Mouse (Mus musculus) cortical plate, adult 2 months (tissue): Measurements from ENCODE around the gene Rtn4r.

Source experiments
- CTCF ChIP-seq: fragments of 200-500 bp; IDR thresholded peaks from 2 replicates; pipeline ENCODE4 v1.5.1; 2011; ENCODE audit warnings: mild to moderate bottlenecking, control low read depth, low read length; ENCODE audit not compliant: insufficient read depth; ENCODE audit errors: extremely low read depth
- POLR2A ChIP-seq: fragments of 200-500 bp; IDR thresholded peaks from 2 replicates; pipeline ENCODE4 v1.6.1; 2011; ENCODE audit warnings: mild to moderate bottlenecking, low read length, control low read depth; ENCODE audit not compliant: insufficient read depth; ENCODE audit errors: extremely low read depth

DNA sequence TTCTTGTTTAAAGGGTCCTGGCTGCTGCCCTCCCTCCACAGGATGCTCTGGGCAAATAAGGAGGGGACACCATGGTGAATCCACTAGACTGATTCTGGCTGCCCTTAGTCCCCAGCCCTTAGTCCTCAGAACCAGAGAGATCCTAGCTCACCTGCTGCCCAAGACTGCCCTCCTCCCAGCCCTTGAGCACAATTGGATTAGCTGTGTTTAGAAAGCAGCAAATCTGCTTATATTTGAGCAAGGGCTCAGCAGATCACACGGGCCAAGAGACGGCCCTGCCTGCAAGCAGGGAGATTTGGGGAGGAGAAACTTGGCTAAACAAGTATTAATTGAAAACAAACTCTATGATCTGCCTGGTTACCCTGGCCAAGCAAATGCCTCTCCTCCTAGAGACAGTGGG lies 52.1 kb downstream of the Rtn4r start:
- no peak for TF ChIP-seq CTCF
- no peak for TF ChIP-seq POLR2A
